Mouse (Mus musculus): ENCODE data around the gene Efnb1.
"Not testable (repeated sequence)": the region's sequence is repeated elsewhere in the genome, so short reads cannot be mapped to it uniquely, and the experiment has no call there.

Gene Efnb1

GRCm38 (mm10) chrX:99135523-99136258 is at the start of gene Efnb1:
Gene Efnb1 (plus strand): TSS chrX:99136130.
- peak; percentile 86 for DNase-seq (ENCODE audit: low spot score)

- DNase-seq (ENCODE audit: low spot score): no peak
Observed at GRCm38 (mm10) chrX:99092704-99093103, 43.2 kb upstream of the Efnb1 start.

GRCm38 (mm10) chrX:99111088-99111724 is 24.7 kb upstream of the Efnb1 start:
- not testable (repeated sequence) for DNase-seq (ENCODE audit: low spot score)

GRCm38 (mm10) chrX:99119510-99119909 is 16.4 kb upstream of the Efnb1 start:
- no peak for DNase-seq (ENCODE audit: low spot score)

- peak; percentile 54 for DNase-seq (ENCODE audit: low spot score)
Observed at GRCm38 (mm10) chrX:99130059-99130458, 5.9 kb upstream of the Efnb1 start.

GRCm38 (mm10) chrX:99132573-99132972 is 3.4 kb upstream of the Efnb1 start:
- no peak for DNase-seq (ENCODE audit: low spot score)

- peak; percentile 75 for DNase-seq (ENCODE audit: low spot score)
Observed at GRCm38 (mm10) chrX:99134891-99135290, 1.0 kb upstream of the Efnb1 start.

- DNase-seq (ENCODE audit: low spot score): peak; percentile 65
Observed at GRCm38 (mm10) chrX:99136431-99136966, 569 bp downstream of the Efnb1 start.

- no peak for DNase-seq (ENCODE audit: low spot score)
Observed at GRCm38 (mm10) chrX:99137143-99137870, 1.4 kb downstream of the Efnb1 start.

- DNase-seq (ENCODE audit: low spot score): no peak
Observed at GRCm38 (mm10) chrX:99137928-99138740, 2.2 kb downstream of the Efnb1 start.

- DNase-seq (ENCODE audit: low spot score): no peak
Observed at GRCm38 (mm10) chrX:99141079-99141478, 5.1 kb downstream of the Efnb1 start.

- no peak for DNase-seq (ENCODE audit: low spot score)
Observed at GRCm38 (mm10) chrX:99141900-99142299, 6.0 kb downstream of the Efnb1 start.

- DNase-seq (ENCODE audit: low spot score): no peak
Observed at GRCm38 (mm10) chrX:99145561-99145960, 9.6 kb downstream of the Efnb1 start.

- no peak for DNase-seq (ENCODE audit: low spot score)
Observed at GRCm38 (mm10) chrX:99148061-99148905, 12.4 kb downstream of the Efnb1 start.

GRCm38 (mm10) chrX:99149047-99149446 is 13.1 kb downstream of the Efnb1 start:
- no peak for DNase-seq (ENCODE audit: low spot score)

- DNase-seq (ENCODE audit: low spot score): no peak
Observed at GRCm38 (mm10) chrX:99149900-99150299, 14.0 kb downstream of the Efnb1 start.

- no peak for DNase-seq (ENCODE audit: low spot score)
Observed at GRCm38 (mm10) chrX:99150712-99151111, 14.8 kb downstream of the Efnb1 start.

GRCm38 (mm10) chrX:99151434-99151833 is 15.5 kb downstream of the Efnb1 start:
- no peak for DNase-seq (ENCODE audit: low spot score)

- DNase-seq (ENCODE audit: low spot score): no peak
Observed at GRCm38 (mm10) chrX:99152141-99152540, 16.2 kb downstream of the Efnb1 start.

- no peak for DNase-seq (ENCODE audit: low spot score)
Observed at GRCm38 (mm10) chrX:99152566-99153265, 16.8 kb downstream of the Efnb1 start.
